Mouse (Mus musculus) midbrain, embryonic 14.5 days (tissue): ENCODE results near the gene Speer4e. TPM values are rescaled to one million over a fixed set of nuclear protein-coding genes. Genes with fewer than 3 reads are reported as not detected.
"Not testable (repeated sequence)": the region's sequence is repeated elsewhere in the genome, so short reads cannot be mapped to it uniquely, and the experiment has no call there.

Experiments
- ATAC-seq: fragments of 200-750 bp; cut with Nextera tagmentation; 2 replicates; pipeline ENCODE4 v1.8.0; 2017; ENCODE audit warnings: moderate number of reproducible peaks, moderate library complexity; ENCODE audit not compliant: low FRiP score, low TSS enrichment
- DNase-seq: peaks from one replicate; pipeline ENCODE4 v3.0.0-alpha.2; 2015
- H3K27ac ChIP-seq: fragments of 300-500 bp; sonication (generic); replicated peaks from 2 replicates; pipeline ENCODE4 v1.5.1; 2014; ENCODE audit warnings: mild to moderate bottlenecking, low read depth, low read length, moderate library complexity
- H3K27me3 ChIP-seq: fragments of 300-500 bp; sonication (generic); 2 replicates; pipeline ENCODE4 v1.6.1; 2014; ENCODE audit warnings: low read length, control low read depth, mixed read lengths; ENCODE audit not compliant: control insufficient read depth, insufficient read depth
- H3K36me3 ChIP-seq: fragments of 300-500 bp; sonication (generic); 2 replicates; pipeline ENCODE4 v1.6.1; 2014; ENCODE audit warnings: low read length, control low read depth; ENCODE audit not compliant: control insufficient read depth, insufficient read depth
- H3K4me1 ChIP-seq: fragments of 300-500 bp; sonication (generic); 2 replicates; pipeline ENCODE4 v1.6.1; 2014; ENCODE audit warnings: mild to moderate bottlenecking, antibody characterized with exemption, low read length, control low read depth; ENCODE audit not compliant: control insufficient read depth, insufficient read depth
- H3K4me2 ChIP-seq: fragments of 300-500 bp; sonication (generic); 2 replicates; pipeline ENCODE4 v1.6.1; 2014; ENCODE audit warnings: mild to moderate bottlenecking, low read length, moderate library complexity
- H3K4me3 ChIP-seq: fragments of 300-500 bp; sonication (generic); replicated peaks from 2 replicates; pipeline ENCODE4 v1.5.1; 2014; ENCODE audit warnings: low read depth, low read length
- H3K9ac ChIP-seq: fragments of 300-500 bp; sonication (generic); replicated peaks from 2 replicates; pipeline ENCODE4 v1.6.1; 2014; ENCODE audit warnings: mild to moderate bottlenecking, low read length, moderate library complexity
- H3K9me3 ChIP-seq: fragments of 300-500 bp; sonication (generic); 2 replicates; pipeline ENCODE4 v1.6.1; 2016; ENCODE audit warnings: low read length, control low read depth, mixed read lengths; ENCODE audit not compliant: control insufficient read depth
- WGBS: fragments of 180-500 bp; shearing (Covaris S2); extraction: QIAGEN DNeasy Blood & Tissue Kit; methylation state at CpG from one replicate; pipeline ENCODE4 v1.1.7; 2014; 5-methylcytosine and 5-hydroxymethylcytosine counted together
- polyA plus RNA-seq: library from polyadenylated mRNA; unstranded; fragments of >200 nt; fragmentation: Nextera tagmentation; extraction: Ambion mirVana; gene quantifications from 2 replicates; pipeline ENCODE4 v1.2.1, GENCODE M21; 2014

The Speer4e gene
- polyA plus RNA-seq, 1 experiment from 2014 or later = not detected

DNA sequence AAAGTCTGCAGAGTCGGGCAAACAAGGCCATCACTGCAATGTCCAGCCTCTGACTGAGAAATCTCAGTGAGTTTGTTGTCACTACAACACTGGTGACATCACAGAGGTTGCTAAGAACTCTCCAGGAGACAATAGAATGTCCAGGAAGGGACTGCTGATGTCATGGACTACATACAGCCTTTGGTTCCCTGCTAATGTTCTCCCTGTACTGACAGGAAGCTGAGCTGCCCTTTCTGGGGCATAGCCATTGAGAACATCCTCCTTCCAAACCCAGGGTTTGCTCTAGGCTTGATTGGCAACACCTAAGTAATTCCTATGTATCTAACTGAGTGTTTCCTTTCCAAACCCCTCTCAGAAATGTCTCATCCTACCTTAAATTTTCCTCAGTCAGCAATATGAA, 23.4 kb downstream of the Speer4e start, which contains the start of gene Gm9758:
Gene Gm9758 (minus strand): TSS at position 101 of the 400 bp plus-strand sequence.
- WGBS = 33% methylated on average over 1 of the region's 1 CpGs
- not testable (repeated sequence) for ATAC-seq, H3K27ac ChIP-seq, H3K4me3 ChIP-seq, H3K4me1 ChIP-seq, H3K9me3 ChIP-seq, H3K4me2 ChIP-seq, DNase-seq, H3K9ac ChIP-seq, H3K27me3 ChIP-seq, H3K36me3 ChIP-seq

- not testable (repeated sequence) for H3K4me1 ChIP-seq, H3K27me3 ChIP-seq, DNase-seq, H3K4me3 ChIP-seq, H3K27ac ChIP-seq, H3K36me3 ChIP-seq, H3K9me3 ChIP-seq, H3K9ac ChIP-seq, H3K4me2 ChIP-seq, ATAC-seq
- 73% methylated on average over 2 of the region's 3 CpGs for WGBS
These were observed 23.9 kb downstream of the Speer4e start for GRCm38 (mm10) chr5:14914361-14914760.

DNA sequence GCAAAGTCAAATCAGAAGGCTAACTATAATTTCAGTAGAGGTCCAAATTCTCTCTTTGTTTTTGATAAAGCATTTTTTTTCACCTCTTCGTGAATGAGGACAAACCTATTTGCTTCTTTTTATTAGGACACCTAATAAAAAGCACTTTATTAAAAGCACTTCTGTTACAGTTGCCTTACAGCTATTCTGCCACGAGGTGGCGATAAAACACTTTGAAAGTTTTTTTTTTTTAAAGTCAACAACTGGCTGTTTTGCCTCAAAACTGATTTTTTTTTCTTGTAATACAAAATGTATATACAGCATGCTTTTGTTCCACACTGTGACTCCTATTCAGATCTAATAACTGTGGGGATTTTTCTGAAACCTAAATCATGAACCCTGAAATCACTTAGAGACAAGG, 34.7 kb downstream of the Speer4e start:
- not testable (repeated sequence) for DNase-seq, H3K4me1 ChIP-seq, H3K36me3 ChIP-seq, H3K27me3 ChIP-seq, H3K9me3 ChIP-seq, ATAC-seq, H3K27ac ChIP-seq, H3K4me3 ChIP-seq, H3K4me2 ChIP-seq, H3K9ac ChIP-seq
- 17% methylated on average over 3 of the region's 3 CpGs for WGBS

DNA sequence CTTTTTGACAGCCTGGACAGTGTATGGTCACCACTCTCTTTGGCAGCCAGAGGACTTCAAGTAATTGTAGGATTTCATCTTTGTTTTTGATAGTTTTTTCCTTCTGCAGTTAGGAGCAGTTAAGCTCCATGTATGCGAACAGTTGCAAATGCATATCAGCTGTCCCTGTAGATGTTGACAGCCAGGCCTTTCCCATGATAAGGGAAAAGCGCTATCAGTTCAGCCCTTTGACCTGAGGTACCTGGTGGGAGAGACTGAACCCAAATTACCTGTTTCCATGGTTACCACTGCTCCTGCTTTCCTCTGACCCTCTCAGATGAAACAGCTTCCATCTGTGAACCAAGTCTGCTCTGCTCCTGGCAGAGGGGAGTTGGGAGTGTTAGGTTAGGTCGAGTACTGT, 46.0 kb downstream of the Speer4e start:
- Histone ChIP-seq H3K9ac (no peak overlapping the region), H3K27ac (no peak overlapping the region), H3K27me3 (no peaks in the 10 kb centered on the region), H3K4me3 (no peak overlapping the region), H3K9me3 (no peaks in the 10 kb centered on the region), H3K4me2 (no peak overlapping the region), H3K4me1 (no peaks in the 10 kb centered on the region), H3K36me3 (no peaks in the 10 kb centered on the region)
- 79% methylated on average over 3 of the region's 3 CpGs for WGBS
- ATAC-seq = no peak
- no peak for DNase-seq

DNA sequence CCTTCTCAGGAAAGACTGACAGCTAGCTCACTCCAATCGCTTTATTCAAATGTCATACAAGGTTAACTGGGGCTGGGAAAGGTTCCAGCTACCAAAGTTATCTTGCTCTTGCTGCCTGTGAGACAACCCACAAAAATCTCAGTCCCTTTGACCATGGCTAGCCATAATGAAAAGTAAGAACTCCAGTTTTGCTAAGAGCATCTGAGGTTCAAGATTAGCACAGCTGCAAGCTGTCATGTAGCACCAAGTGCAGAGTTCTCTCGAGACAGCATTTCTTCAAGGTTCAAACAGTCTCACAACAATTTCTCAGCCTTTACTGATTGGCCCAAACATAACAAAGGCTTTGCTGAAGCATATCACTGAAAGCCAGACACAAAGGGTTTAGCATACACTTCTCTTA, 52.9 kb downstream of the Speer4e start:
- not testable (repeated sequence) for H3K27ac ChIP-seq, DNase-seq, H3K36me3 ChIP-seq, H3K4me1 ChIP-seq, H3K4me3 ChIP-seq, H3K27me3 ChIP-seq, H3K9me3 ChIP-seq, H3K4me2 ChIP-seq, ATAC-seq, H3K9ac ChIP-seq
- WGBS = 55% methylated on average over 2 of the region's 2 CpGs

Other genes starting within 250 kb of the Speer4e start
- gene Gm9758, start 23.5 kb downstream of the Speer4e start, polyA plus RNA-seq = not detected in 2 replicates
- not detected in 2 replicates for gene Gm10354, start 40.5 kb upstream of the Speer4e start, polyA plus RNA-seq
- gene Gm17019, start 94.6 kb upstream of the Speer4e start, polyA plus RNA-seq = not detected in 2 replicates